8 mouse cellular contexts compared by ENCODE assay signal in genomic region chr9:42471921-42472747, GRCm38 (mm10). TPM values are rescaled to one million over a fixed set of nuclear protein-coding genes. Genes with fewer than 3 reads are reported as not detected.
DNase-seq lines count a peak whose midpoint lies in the region; ATAC-seq lines count a peak whose summit lies in the region.

No protein-coding gene starts in this region.

- H3K4me3 ChIP-seq in forebrain, embryonic 10.5 days, result peak overlapping the region; percentile 95
- H3K4me3 ChIP-seq in heart, embryonic 15.5 days, result peak overlapping the region; percentile 70
- peak overlapping the region; percentile 91 for H3K4me3 ChIP-seq in liver, embryonic 12.5 days

- peak overlapping the region; percentile 68 for H3K9ac ChIP-seq in heart, embryonic 15.5 days
- peak overlapping the region; percentile 80 for H3K9ac ChIP-seq in liver, embryonic 12.5 days

- 7% methylated on average over 49 of the region's 49 CpGs for WGBS in forebrain, embryonic 10.5 days
- WGBS in heart, embryonic 15.5 days, result 7% methylated on average over 49 of the region's 49 CpGs
- 7% methylated on average over 49 of the region's 49 CpGs for WGBS in liver, embryonic 12.5 days (ENCODE audit: insufficient replicate concordance)

- H3K4me2 ChIP-seq in heart, embryonic 15.5 days, result peak overlapping the region; percentile 90
- H3K4me2 ChIP-seq in liver, embryonic 12.5 days, result peak overlapping the region; percentile 93

- ATAC-seq in heart, embryonic 15.5 days (replicated peaks; ENCODE audit: insufficient number of reproducible peaks, insufficient read depth, low FRiP score, low read depth), result peak; percentile 77
- peak; percentile 84 for ATAC-seq in liver, embryonic 12.5 days

- H3K27me3 ChIP-seq in forebrain, embryonic 10.5 days (ENCODE audit: poor library complexity, severe bottlenecking), result peaks cover 6% of the 10 kb centered on the region; the same call in 1 of the 2 replicates
- H3K27me3 ChIP-seq in heart, embryonic 15.5 days, result peaks cover 28% of the 10 kb centered on the region
- H3K27me3 ChIP-seq in liver, embryonic 12.5 days (replicated peaks), result no peaks in the 10 kb centered on the region
- H3K27me3 ChIP-seq in splenic B cell, adult 2 months (ENCODE audit: control insufficient read depth, insufficient read depth, low read length, poor library complexity, severe bottlenecking), result no peaks in the 10 kb centered on the region

- H3K4me1 ChIP-seq in forebrain, embryonic 10.5 days, result peaks cover 19% of the 10 kb centered on the region
- H3K4me1 ChIP-seq in heart, embryonic 15.5 days (replicated peaks), result peaks cover 13% of the 10 kb centered on the region
- peaks cover 54% of the 10 kb centered on the region for H3K4me1 ChIP-seq in liver, embryonic 12.5 days

- peak; percentile 79 to 84 for DNase-seq in CD8-positive naive resting alpha-beta T cell, adult 2 months (ENCODE audit: low read depth in 2 of 2, low spot score in 2 of 2)
- peak; percentile 63 for DNase-seq in c-Kit-positive CD71-negative TER-119-negative erythroid progenitor cells, embryonic 14.5 days (ENCODE audit: low read depth)
- DNase-seq in forebrain, embryonic 10.5 days (ENCODE audit: extremely low spot score, low spot score), result peak; percentile 94
- DNase-seq in kidney, postnatal 14 days, result peak; percentile 93
- peak; percentile 94 for DNase-seq in naive thymus-derived CD4-positive, alpha-beta T cell, adult 2 months (ENCODE audit: low read depth)
- peak; percentile 94 for DNase-seq in splenic B cell, adult 2 months (ENCODE audit: low read depth, low spot score)

- peaks cover under 1% of the 10 kb centered on the region; the same call in 1 of the 2 replicates for H3K36me3 ChIP-seq in forebrain, embryonic 10.5 days (replicated peaks)
- no peaks in the 10 kb centered on the region for H3K36me3 ChIP-seq in heart, embryonic 15.5 days
- peaks cover 9% of the 10 kb centered on the region for H3K36me3 ChIP-seq in liver, embryonic 12.5 days
- H3K36me3 ChIP-seq in splenic B cell, adult 2 months (ENCODE audit: control insufficient read depth, insufficient read depth, low read length, poor library complexity, severe bottlenecking), result no peaks in the 10 kb centered on the region

- no peaks in the 10 kb centered on the region for H3K9me3 ChIP-seq in forebrain, embryonic 10.5 days
- H3K9me3 ChIP-seq in heart, embryonic 15.5 days (replicated peaks), result no peaks in the 10 kb centered on the region
- H3K9me3 ChIP-seq in liver, embryonic 12.5 days (replicated peaks), result no peaks in the 10 kb centered on the region

- peak overlapping the region; percentile 92 for H3K27ac ChIP-seq in forebrain, embryonic 10.5 days
- H3K27ac ChIP-seq in heart, embryonic 15.5 days, result peak overlapping the region; percentile 48
- H3K27ac ChIP-seq in liver, embryonic 12.5 days, result peak overlapping the region; percentile 90

RNA-seq across cellular contexts. Expression of gene Tbcel, which starts 35.5 kb away (rescaled TPM):
- polyA plus RNA-seq in forebrain, embryonic 10.5 days (2016; fragmentation: Nextera tagmentation; extraction: Ambion mirVana), result 3.3 and 3.7 TPM in 2 replicates
- polyA plus RNA-seq in heart, embryonic 15.5 days (2015; fragmentation: Nextera tagmentation; extraction: Ambion mirVana), result 2.5 and 3.2 TPM in 2 replicates
- 10.0 and 10.7 TPM in 2 replicates for polyA plus RNA-seq in liver, embryonic 12.5 days (2016; fragmentation: Nextera tagmentation; extraction: Ambion mirVana)

Comparison
In these comparisons a context has a peak if more than half of its experiments do, and no peak if none do; other contexts are left out.
1. Peak in every context shown above with its lines: DNase-seq, ATAC-seq, H3K4me3 ChIP-seq and H3K27ac ChIP-seq.